Mouse (Mus musculus) C2C12 (cell line): Measurements from ENCODE around the gene Son. TPM values are rescaled to one million over a fixed set of nuclear protein-coding genes. Genes with fewer than 3 reads are reported as not detected.

Experiments used
- H3K27me3 ChIP-seq: one replicate; pipeline ENCODE4 v1.6.1; 2011; ENCODE audit not compliant: control insufficient read depth, insufficient read depth, insufficient read length
- H3K36me3 ChIP-seq: one replicate; pipeline ENCODE4 v1.6.1; 2011; ENCODE audit not compliant: control insufficient read depth, insufficient read depth
- H3K4me3 ChIP-seq: one replicate; pipeline ENCODE4 v1.5.1; 2011; ENCODE audit warnings: mild to moderate bottlenecking, control low read depth; ENCODE audit not compliant: poor library complexity, insufficient read depth, severe bottlenecking
- H3K79me2 ChIP-seq: one replicate; pipeline ENCODE4 v1.6.1; 2011; ENCODE audit not compliant: control insufficient read depth, insufficient read depth
- H3K79me3 ChIP-seq: one replicate; pipeline ENCODE4 v1.6.1; 2011; ENCODE audit warnings: low read depth, control low read depth
- H3ac ChIP-seq: one replicate; pipeline ENCODE3; 2011; ENCODE audit warnings: low read depth; ENCODE audit not compliant: control insufficient read depth, insufficient read length
- CEBPB ChIP-seq: IDR thresholded peaks from one replicate; pipeline ENCODE4 v1.6.1; 2011; ENCODE audit warnings: low read depth, mild to moderate bottlenecking, control low read depth, moderate library complexity
- CTCF ChIP-seq: IDR thresholded peaks from one replicate; pipeline ENCODE4 v1.5.1; 2011; ENCODE audit not compliant: control insufficient read depth, insufficient read depth, insufficient read length
- FOSL1 ChIP-seq: IDR thresholded peaks from one replicate; pipeline ENCODE4 v1.8.0; 2011; ENCODE audit warnings: mild to moderate bottlenecking, low read length; ENCODE audit not compliant: poor library complexity, insufficient read depth, severe bottlenecking
- MAX ChIP-seq: IDR thresholded peaks from one replicate; pipeline ENCODE4 v1.6.1; 2011; ENCODE audit warnings: mild to moderate bottlenecking, control low read depth
- MYOD1 ChIP-seq: IDR thresholded peaks from one replicate; pipeline ENCODE4 v1.6.1; 2011; ENCODE audit warnings: low read depth; ENCODE audit not compliant: control insufficient read depth, insufficient read length
- MYOG ChIP-seq: IDR thresholded peaks from one replicate; pipeline ENCODE4 v1.6.1; 2011; ENCODE audit not compliant: control insufficient read depth, insufficient read length; ENCODE audit errors: extremely low read depth
- USF1 ChIP-seq: IDR thresholded peaks from one replicate; pipeline ENCODE4 v1.6.1; 2011; ENCODE audit warnings: low read depth, mild to moderate bottlenecking, control low read depth, moderate library complexity
- polyA plus RNA-seq: library from polyadenylated mRNA; unstranded; fragments of >200 nt; fragmentation: generic; extraction: Trizol; gene quantifications from one replicate; pipeline ENCODE4 v1.2.1, GENCODE M21; 2012; ENCODE audit warnings: missing spikeins

Gene Son
- polyA plus RNA-seq, 1 experiment: 53.5 TPM

GRCm38 (mm10) chr16:91609501-91610245, 37.6 kb upstream of the Son start:
- no peaks in the 10 kb centered on the region for H3K79me2 ChIP-seq
- no peaks in the 10 kb centered on the region for H3K79me3 ChIP-seq
- no peaks in the 10 kb centered on the region for H3K27me3 ChIP-seq
- H3K36me3 ChIP-seq: no peaks in the 10 kb centered on the region
- no peak for TF ChIP-seq CTCF
- no peak for TF ChIP-seq MAX
- no peak for TF ChIP-seq CEBPB
- no peak for TF ChIP-seq MYOG
- no peak for TF ChIP-seq MYOD1
- no peak for TF ChIP-seq FOSL1
- no peak for TF ChIP-seq USF1
- no peak overlapping the region for H3ac ChIP-seq
- H3K4me3 ChIP-seq: no peak overlapping the region

- no peak overlapping the region for H3ac ChIP-seq
- no peaks in the 10 kb centered on the region for H3K79me2 ChIP-seq
- no peaks in the 10 kb centered on the region for H3K27me3 ChIP-seq
- no peaks in the 10 kb centered on the region for H3K79me3 ChIP-seq
- no peak for TF ChIP-seq CEBPB
- TF ChIP-seq FOSL1: no peak
- TF ChIP-seq MYOG: no peak
- no peak for TF ChIP-seq MYOD1
- TF ChIP-seq CTCF: no peak
- TF ChIP-seq MAX: no peak
- no peak for TF ChIP-seq USF1
- no peaks in the 10 kb centered on the region for H3K36me3 ChIP-seq
- no peak overlapping the region for H3K4me3 ChIP-seq
These were observed 36.1 kb upstream of the Son start for GRCm38 (mm10) chr16:91611248-91611647.

- TF ChIP-seq MAX: no peak
- TF ChIP-seq USF1: no peak
- TF ChIP-seq CTCF: no peak
- TF ChIP-seq MYOG: no peak
- TF ChIP-seq CEBPB: no peak
- no peak for TF ChIP-seq MYOD1
- no peak for TF ChIP-seq FOSL1
- no peaks in the 10 kb centered on the region for H3K36me3 ChIP-seq
- no peaks in the 10 kb centered on the region for H3K79me2 ChIP-seq
- H3ac ChIP-seq: no peak overlapping the region
- H3K27me3 ChIP-seq: no peaks in the 10 kb centered on the region
- H3K4me3 ChIP-seq: no peak overlapping the region
- no peaks in the 10 kb centered on the region for H3K79me3 ChIP-seq
These were observed 34.8 kb upstream of the Son start for GRCm38 (mm10) chr16:91612525-91612924.

GRCm38 (mm10) chr16:91614552-91614951, 32.8 kb upstream of the Son start:
- Histone ChIP-seq H3K4me3 (no peak overlapping the region), H3K79me3 (no peaks in the 10 kb centered on the region), H3K27me3 (no peaks in the 10 kb centered on the region), H3K36me3 (no peaks in the 10 kb centered on the region), H3ac (no peak overlapping the region), H3K79me2 (no peaks in the 10 kb centered on the region)
- TF ChIP-seq MYOD1 (no peak), CTCF (no peak), MAX (no peak), CEBPB (no peak), USF1 (no peak), MYOG (no peak), FOSL1 (no peak)

GRCm38 (mm10) chr16:91618511-91619501, 28.5 kb upstream of the Son start, which contains the start of gene Dnajc28:
Gene Dnajc28 (minus strand): TSS chr16:91619026.
- no peak for TF ChIP-seq FOSL1
- no peak for TF ChIP-seq MAX
- TF ChIP-seq MYOG: no peak
- TF ChIP-seq CEBPB: no peak
- no peak for TF ChIP-seq USF1

More at GRCm38 (mm10) chr16:91618511-91619501, 28.5 kb upstream of the Son start, which contains the start of gene Dnajc28:
- H3ac ChIP-seq: peak within 1 kb of the TSS; percentile 39
- no peaks in the 10 kb centered on the region for H3K27me3 ChIP-seq
- H3K79me2 ChIP-seq: no peaks in the 10 kb centered on the region
- H3K79me3 ChIP-seq: no peaks in the 10 kb centered on the region
- H3K4me3 ChIP-seq: no peak within 1 kb of the TSS
- peaks cover 14% of the 10 kb centered on the region for H3K36me3 ChIP-seq
